Comparison of ENCODE assay signal across 18 mouse cellular contexts in genomic region chr16:13161516-13161915, GRCm38 (mm10).
"Had no signal": no experiment of that assay in that cellular context is flagged by ENCODE, and none has a peak within 500 bp of the region (broad histone marks: within the 10 kb centered on the region; RNA-seq: fewer than 3 reads in every experiment).

No protein-coding gene starts in this region.

- H3K36me3 ChIP-seq: midbrain, embryonic 12.5 days; midbrain, embryonic 15.5 days; neural tube, embryonic 12.5 days; neural tube, embryonic 15.5 days had no signal

- H3K27me3 ChIP-seq: midbrain, embryonic 12.5 days; midbrain, embryonic 15.5 days; neural tube, embryonic 12.5 days; neural tube, embryonic 15.5 days had no signal

- ATAC-seq: intestine, postnatal 0 days; midbrain, embryonic 15.5 days had no signal

- H3K4me2 ChIP-seq: liver, embryonic 11.5 days; midbrain, embryonic 12.5 days; midbrain, embryonic 15.5 days; neural tube, embryonic 12.5 days; neural tube, embryonic 15.5 days had no signal

- H3K9ac ChIP-seq: liver, embryonic 14.5 days; lung, embryonic 14.5 days; midbrain, embryonic 12.5 days; midbrain, embryonic 15.5 days; neural tube, embryonic 12.5 days; neural tube, embryonic 15.5 days had no signal

- DNase-seq: kidney, adult 2 months; kidney, postnatal 25 days; layer of hippocampus, adult 9-11 months; lung, embryonic 14.5 days; retina, postnatal 1 day; thymus, adult 2 months; thymus, postnatal 14 days; thymus, postnatal 4 days had no signal

- H3K9me3 ChIP-seq: midbrain, embryonic 15.5 days; neural tube, embryonic 12.5 days; neural tube, embryonic 15.5 days had no signal

- H3K27ac ChIP-seq: kidney, postnatal 0 days; liver, embryonic 14.5 days; midbrain, embryonic 12.5 days; midbrain, embryonic 15.5 days; neural tube, embryonic 12.5 days; neural tube, embryonic 15.5 days had no signal

- H3K4me1 ChIP-seq: neural tube, embryonic 12.5 days had no signal

- H3K4me3 ChIP-seq: layer of hippocampus, adult 2 months; left cerebral cortex, adult 2 months; midbrain, embryonic 12.5 days; midbrain, embryonic 15.5 days; neural tube, embryonic 12.5 days; neural tube, embryonic 15.5 days had no signal
